Mouse (Mus musculus): Measurements from ENCODE around the gene Ypel2. TPM values are rescaled to one million over a fixed set of nuclear protein-coding genes. Genes with fewer than 3 reads are reported as not detected.

The Ypel2 gene
- total and polyA plus RNA-seq, 3 experiments, result 0.23 to 0.52 TPM; not detected in 1

DNA sequence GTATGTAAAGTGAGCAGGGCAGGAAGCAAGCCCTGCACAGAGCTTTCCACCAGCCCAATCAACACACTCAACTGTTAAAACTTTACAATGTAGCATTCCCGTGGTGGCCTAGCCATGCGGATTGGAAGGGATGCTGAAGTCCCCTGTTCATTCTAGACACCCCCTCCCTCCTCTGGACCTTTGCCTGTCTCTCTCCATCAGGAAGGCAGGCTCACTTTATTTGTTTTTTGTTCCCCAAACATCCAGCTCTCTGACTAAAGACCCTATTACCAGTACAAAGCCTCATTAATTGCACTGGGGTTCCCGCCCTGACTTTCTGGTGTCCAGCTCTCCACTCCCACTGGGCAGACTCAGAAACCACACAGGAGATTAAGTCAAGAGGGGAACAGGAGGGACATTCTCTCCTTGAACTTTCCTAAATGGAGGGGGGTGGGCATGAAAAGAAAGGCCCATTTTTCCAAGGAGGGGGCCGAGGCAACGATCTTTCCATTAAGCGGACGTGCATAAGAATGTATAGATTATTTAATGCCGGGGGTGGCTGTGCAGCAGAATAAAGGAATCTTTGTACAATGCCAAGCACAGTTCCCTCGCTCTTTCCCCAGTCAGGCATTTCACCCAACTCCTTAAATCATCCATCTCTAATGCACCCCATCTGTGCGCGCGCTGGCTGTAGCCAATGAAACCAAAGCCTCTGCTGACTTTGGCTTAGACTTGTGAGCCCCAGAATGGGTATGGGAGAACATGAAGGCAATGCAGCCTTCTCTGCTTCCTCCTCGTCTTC lies 24.3 kb downstream of the Ypel2 start:
- H3K27me3 ChIP-seq (ENCODE audit: control insufficient read depth in 1 of 2, insufficient read depth in 2 of 2, low read length in 2 of 2), result no peaks in the 10 kb centered on the region
- H3K27ac ChIP-seq (ENCODE audit: control insufficient read depth, low read depth, low read length), result no peak overlapping the region
- TF ChIP-seq POLR2A (IDR thresholded peaks at IDR 0.05; ENCODE audit: control insufficient read depth in 1 of 2, insufficient read depth in 1 of 2, low read depth in 1 of 2, low read length in 2 of 2, poor library complexity in 1 of 2) (no peak), POLR2AphosphoS5 (IDR thresholded peaks at IDR 0.05; ENCODE audit: borderline replicate concordance, low read depth, low read length) (no peak), E2F4 (IDR thresholded peaks at IDR 0.05; ENCODE audit: borderline replicate concordance, low read depth, low read length) (no peak), GABPA (IDR thresholded peaks at IDR 0.05; ENCODE audit: low read depth, low read length) (no peak), POLR2AphosphoS2 (IDR thresholded peaks at IDR 0.05; ENCODE audit: low read length) (no peak), MAX (IDR thresholded peaks at IDR 0.05; ENCODE audit: low read length) (no peak), RCOR1 (IDR thresholded peaks at IDR 0.05; ENCODE audit: low read depth, low read length) (no peak), CHD2 (IDR thresholded peaks at IDR 0.05; ENCODE audit: low read length) (no peak), CTCF (IDR thresholded peaks at IDR 0.05 in 2 of 3, conservative IDR thresholded peaks at IDR 0.05 in 1 of 3; ENCODE audit: control insufficient read depth in 1 of 3, insufficient read depth in 1 of 3, low read depth in 2 of 3, low read length in 3 of 3, poor library complexity in 1 of 3, severe bottlenecking in 1 of 3) (no peak), RAD21 (IDR thresholded peaks at IDR 0.05; ENCODE audit: low read depth, low read length) (no peak), SIN3A (IDR thresholded peaks at IDR 0.05; ENCODE audit: low read length) (no peak)

DNA sequence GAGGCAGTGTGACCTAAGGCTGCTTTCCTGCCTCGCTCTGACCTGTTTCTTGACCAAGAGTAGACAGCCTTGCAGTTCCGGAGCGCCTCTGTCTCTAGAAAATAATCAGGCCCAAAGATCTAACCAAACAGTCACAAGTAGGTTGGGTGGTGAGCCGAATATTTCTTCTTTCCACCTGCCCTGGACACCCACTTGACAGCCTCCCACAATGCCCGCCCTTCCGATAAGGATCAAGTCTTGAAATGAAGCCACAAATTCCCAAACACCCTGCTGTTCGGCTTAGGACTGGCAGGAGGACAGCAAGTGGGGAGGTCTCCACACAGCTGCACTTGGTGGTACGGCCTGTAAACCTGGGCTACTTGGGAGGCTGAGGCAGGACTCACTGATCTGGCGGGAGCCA lies 26.0 kb downstream of the Ypel2 start:
- TF ChIP-seq CHD1 (IDR thresholded peaks at IDR 0.05; ENCODE audit: low read depth, low read length) (no peak), ETS1 (IDR thresholded peaks at IDR 0.05; ENCODE audit: low read depth, low read length) (no peak), MYB (IDR thresholded peaks at IDR 0.05; ENCODE audit: low read depth, low read length) (no peak), POLR2AphosphoS5 (IDR thresholded peaks at IDR 0.05; ENCODE audit: borderline replicate concordance, low read depth, low read length) (no peak), NRF1 (IDR thresholded peaks at IDR 0.05; ENCODE audit: insufficient read depth, low read depth, low read length, poor library complexity, severe bottlenecking) (no peak), POLR2A (IDR thresholded peaks at IDR 0.05; ENCODE audit: control insufficient read depth in 1 of 2, insufficient read depth in 1 of 2, low read depth in 1 of 2, low read length in 2 of 2, poor library complexity in 1 of 2) (no peak), MEF2A (IDR thresholded peaks at IDR 0.05; ENCODE audit: extremely low read depth, insufficient replicate concordance, low read depth, low read length, poor library complexity, severe bottlenecking) (no peak), EP300 (IDR thresholded peaks at IDR 0.05; ENCODE audit: low read depth in 1 of 2, low read length in 2 of 2) (no peak), USF2 (IDR thresholded peaks at IDR 0.05; ENCODE audit: borderline replicate concordance in 1 of 2, insufficient read depth in 1 of 2, low read depth in 1 of 2, low read length in 2 of 2) (no peak), TAL1 (IDR thresholded peaks at IDR 0.05; ENCODE audit: low read length) (no peak), UBTF (IDR thresholded peaks at IDR 0.05; ENCODE audit: borderline replicate concordance, insufficient read depth, low read depth, low read length) (no peak), TCF12 (IDR thresholded peaks at IDR 0.05; ENCODE audit: low read depth, low read length) (no peak), BHLHE40 (IDR thresholded peaks at IDR 0.05; ENCODE audit: borderline replicate concordance, low read depth, low read length) (no peak), SIN3A (IDR thresholded peaks at IDR 0.05; ENCODE audit: low read length) (no peak), TBP (IDR thresholded peaks at IDR 0.05; ENCODE audit: low read depth, low read length) (no peak), ZNF384 (IDR thresholded peaks at IDR 0.05; ENCODE audit: low read depth, low read length) (no peak), NELFE (IDR thresholded peaks at IDR 0.05; ENCODE audit: low read depth, low read length) (no peak), ELF1 (IDR thresholded peaks at IDR 0.05; ENCODE audit: low read depth, low read length) (no peak), GATA1 (IDR thresholded peaks at IDR 0.05; ENCODE audit: low read depth, low read length) (no peak)
- Histone ChIP-seq H3K4me1 (ENCODE audit: control insufficient read depth in 1 of 2, insufficient read depth in 2 of 2, low read length in 2 of 2) (peaks cover 0 to 15% of the 10 kb centered on the region in 2 experiments; a peak in 2 of 4 replicates), H3K27ac (ENCODE audit: control insufficient read depth, low read depth, low read length) (no peak overlapping the region), H3K27me3 (ENCODE audit: control insufficient read depth in 1 of 2, insufficient read depth in 2 of 2, low read length in 2 of 2) (no peaks in the 10 kb centered on the region), H3K4me3 (ENCODE audit: control insufficient read depth in 1 of 2, insufficient read depth in 1 of 2, low read depth in 2 of 2, low read length in 2 of 2) (no peak overlapping the region), H3K36me3 (ENCODE audit: control insufficient read depth in 1 of 2, insufficient read depth in 2 of 2, low read length in 2 of 2) (peaks cover 0 to 5% of the 10 kb centered on the region in 2 experiments; a peak in 2 of 4 replicates), H3K9ac (ENCODE audit: control insufficient read depth, low read depth, low read length, poor library complexity, severe bottlenecking) (no peak overlapping the region), H3K9me3 (replicated peaks; ENCODE audit: insufficient read depth, low read length) (no peaks in the 10 kb centered on the region), H3K79me2 (ENCODE audit: control insufficient read depth, insufficient read depth, low read length, poor library complexity) (no peaks in the 10 kb centered on the region)
- no peak for DNase-seq (ENCODE audit: low read depth, low spot score)

More for the DNA sequence above, 24.3 kb downstream of the Ypel2 start:
- Histone ChIP-seq H3K4me1 (ENCODE audit: control insufficient read depth in 1 of 2, insufficient read depth in 2 of 2, low read length in 2 of 2) (no peaks in the 10 kb centered on the region), H3K4me3 (ENCODE audit: control insufficient read depth in 1 of 2, insufficient read depth in 1 of 2, low read depth in 2 of 2, low read length in 2 of 2) (no peak overlapping the region), H3K79me2 (ENCODE audit: control insufficient read depth, insufficient read depth, low read length, poor library complexity) (no peaks in the 10 kb centered on the region), H3K9me3 (replicated peaks; ENCODE audit: insufficient read depth, low read length) (no peaks in the 10 kb centered on the region), H3K36me3 (ENCODE audit: control insufficient read depth in 1 of 2, insufficient read depth in 2 of 2, low read length in 2 of 2) (no peaks in the 10 kb centered on the region), H3K9ac (ENCODE audit: control insufficient read depth, low read depth, low read length, poor library complexity, severe bottlenecking) (no peak overlapping the region)
- DNase-seq (ENCODE audit: low read depth, low spot score), result no peak
